14 mouse cellular contexts compared by ENCODE assay signal in genomic region chr1:106765771-106766170, GRCm38 (mm10).
"Had no signal": no experiment of that assay in that cellular context is flagged by ENCODE, and none has a peak within 500 bp of the region (broad histone marks: within the 10 kb centered on the region; RNA-seq: fewer than 3 reads in every experiment).

No protein-coding gene starts in this region.

- H3K4me3 ChIP-seq: layer of hippocampus, adult 2 months; limb, embryonic 15.5 days; liver, embryonic 12.5 days; midbrain, embryonic 12.5 days; myocyte; neural tube, embryonic 15.5 days had no signal

- H3K27ac ChIP-seq: layer of hippocampus, adult 2 months; limb, embryonic 15.5 days; liver, embryonic 12.5 days; midbrain, embryonic 12.5 days; neural tube, embryonic 15.5 days; stomach, postnatal 0 days had no signal

- H3K4me2 ChIP-seq: limb, embryonic 15.5 days; liver, embryonic 12.5 days; lung, embryonic 14.5 days; midbrain, embryonic 12.5 days; neural tube, embryonic 15.5 days had no signal

- H3K9me3 ChIP-seq: limb, embryonic 15.5 days; liver, embryonic 12.5 days; midbrain, embryonic 12.5 days; neural tube, embryonic 15.5 days had no signal

- DNase-seq: kidney, adult 11 months; kidney, postnatal 10 days; kidney, postnatal 4 days; lung, embryonic 14.5 days; lung, postnatal 14 days; thymus, adult 18-20 months; thymus, postnatal 14 days had no signal

- ATAC-seq: liver, embryonic 12.5 days had no signal

- H3K9ac ChIP-seq: limb, embryonic 15.5 days; liver, embryonic 12.5 days; lung, embryonic 14.5 days; midbrain, embryonic 12.5 days; neural tube, embryonic 15.5 days had no signal

- H3K27me3 ChIP-seq: limb, embryonic 15.5 days; liver, embryonic 12.5 days; midbrain, embryonic 12.5 days; neural tube, embryonic 15.5 days had no signal

- H3K4me1 ChIP-seq: limb, embryonic 15.5 days; midbrain, embryonic 12.5 days had no signal
